Mouse (Mus musculus) heart, embryonic 11.5 days (tissue): ENCODE measurements around the gene Cavin4. TPM values are rescaled to one million over a fixed set of nuclear protein-coding genes. Genes with fewer than 3 reads are reported as not detected.

Source experiments
- ATAC-seq: fragments of 200-750 bp; cut with Nextera tagmentation; replicated peaks from 2 replicates; pipeline ENCODE4 v1.8.0; 2017; ENCODE audit warnings: moderate library complexity; ENCODE audit not compliant: insufficient number of reproducible peaks, low FRiP score, low TSS enrichment
- H3K27ac ChIP-seq: fragments of 300-500 bp; sonication (generic); 2 replicates; pipeline ENCODE4 v1.5.1; 2014; ENCODE audit warnings: mild to moderate bottlenecking, low read depth, low read length
- H3K27me3 ChIP-seq: fragments of 300-500 bp; sonication (generic); 2 replicates; pipeline ENCODE4 v1.6.1; 2014; ENCODE audit warnings: mild to moderate bottlenecking, low read length, mixed read lengths; ENCODE audit not compliant: control insufficient read depth, insufficient read depth
- H3K36me3 ChIP-seq: fragments of 300-500 bp; sonication (generic); 2 replicates; pipeline ENCODE4 v1.6.1; 2014; ENCODE audit warnings: mild to moderate bottlenecking, low read length, moderate library complexity, mixed read lengths; ENCODE audit not compliant: control insufficient read depth, insufficient read depth
- H3K4me1 ChIP-seq: fragments of 300-500 bp; sonication (generic); 2 replicates; pipeline ENCODE4 v1.6.1; 2014; ENCODE audit warnings: low read length; ENCODE audit not compliant: control insufficient read depth, insufficient read depth
- H3K4me2 ChIP-seq: fragments of 300-500 bp; sonication (generic); 2 replicates; pipeline ENCODE4 v1.6.1; 2014; ENCODE audit warnings: mild to moderate bottlenecking, moderate library complexity
- H3K4me3 ChIP-seq: fragments of 300-500 bp; sonication (generic); 2 replicates; pipeline ENCODE4 v1.5.1; 2014; ENCODE audit warnings: low read depth, low read length
- H3K9ac ChIP-seq: fragments of 300-500 bp; sonication (generic); 2 replicates; pipeline ENCODE4 v1.6.1; 2014; ENCODE audit warnings: mild to moderate bottlenecking, low read depth, low read length, moderate library complexity
- H3K9me3 ChIP-seq: fragments of 300-500 bp; sonication (generic); replicated peaks from 2 replicates; pipeline ENCODE4 v1.6.1; 2016; ENCODE audit warnings: low read length; ENCODE audit not compliant: control insufficient read depth
- WGBS: fragments of 180-500 bp; shearing (Covaris S2); extraction: QIAGEN DNeasy Blood & Tissue Kit; methylation state at CpG from one replicate; pipeline ENCODE4 v1.1.7; 2014; ENCODE audit not compliant: insufficient replicate concordance; 5-methylcytosine and 5-hydroxymethylcytosine counted together
- polyA plus RNA-seq: library from polyadenylated mRNA; unstranded; fragments of >200 nt; fragmentation: Nextera tagmentation; extraction: Ambion mirVana; gene quantifications from 2 replicates; pipeline ENCODE4 v1.2.1, GENCODE M21; 2014

Cavin4 gene
- polyA plus RNA-seq, 1 experiment from 2014 or later = 1.3 TPM

DNA sequence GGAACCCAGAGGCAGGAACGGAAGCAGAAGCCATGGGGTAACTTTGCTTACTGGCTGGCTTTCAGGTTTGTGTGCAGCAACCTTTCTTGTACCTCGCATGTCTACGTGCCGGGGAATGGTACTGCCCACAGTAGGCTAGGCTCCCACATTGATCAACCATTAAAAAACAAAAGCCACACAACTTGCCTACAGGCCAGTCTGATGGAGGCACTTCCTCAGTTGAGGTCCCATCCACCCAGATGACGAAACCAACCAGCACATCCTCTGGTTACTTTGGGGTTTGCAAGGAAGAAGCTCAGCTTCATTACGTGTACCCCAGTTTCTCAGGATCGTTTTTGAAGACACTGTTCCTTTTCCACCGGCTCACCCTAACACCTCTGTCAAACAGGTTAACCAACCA lies 6.8 kb upstream of the Cavin4 start:
- Histone ChIP-seq H3K9me3 (no peaks in the 10 kb centered on the region), H3K36me3 (peaks cover 16% of the 10 kb centered on the region), H3K27me3 (no peaks in the 10 kb centered on the region), H3K4me2 (no peak overlapping the region), H3K27ac (no peak overlapping the region), H3K9ac (no peak overlapping the region), H3K4me1 (no peaks in the 10 kb centered on the region), H3K4me3 (no peak overlapping the region)
- 92% methylated on average over 8 of the region's 8 CpGs for whole genome bisulfite sequencing
- no peak for ATAC-seq

DNA sequence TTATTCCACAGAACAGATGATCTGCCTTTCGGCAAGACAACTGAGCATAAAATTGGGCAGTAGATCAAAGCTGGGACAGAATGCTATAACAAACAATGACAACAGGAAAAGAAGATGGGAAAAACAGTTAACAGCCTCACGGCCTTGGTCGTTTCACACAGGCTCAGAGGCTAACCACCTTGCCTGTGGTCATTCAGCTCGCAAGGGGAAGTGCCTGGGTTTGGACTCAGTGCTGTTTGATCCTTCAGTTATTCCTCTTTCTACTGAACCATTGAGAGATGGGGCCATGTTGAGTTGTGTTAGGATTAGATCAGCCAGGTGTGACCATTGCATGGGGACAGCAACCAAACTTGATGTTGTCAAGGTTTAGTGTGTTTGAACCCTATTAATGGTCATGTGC lies 3.2 kb upstream of the Cavin4 start:
- Histone ChIP-seq H3K9me3 (no peaks in the 10 kb centered on the region), H3K4me3 (no peak overlapping the region), H3K4me1 (no peaks in the 10 kb centered on the region), H3K9ac (no peak overlapping the region), H3K4me2 (no peak overlapping the region), H3K27ac (no peak overlapping the region), H3K27me3 (no peaks in the 10 kb centered on the region), H3K36me3 (peaks cover 10% of the 10 kb centered on the region)
- WGBS = 89% methylated on average over 4 of the region's 4 CpGs
- ATAC-seq = no peak

DNA sequence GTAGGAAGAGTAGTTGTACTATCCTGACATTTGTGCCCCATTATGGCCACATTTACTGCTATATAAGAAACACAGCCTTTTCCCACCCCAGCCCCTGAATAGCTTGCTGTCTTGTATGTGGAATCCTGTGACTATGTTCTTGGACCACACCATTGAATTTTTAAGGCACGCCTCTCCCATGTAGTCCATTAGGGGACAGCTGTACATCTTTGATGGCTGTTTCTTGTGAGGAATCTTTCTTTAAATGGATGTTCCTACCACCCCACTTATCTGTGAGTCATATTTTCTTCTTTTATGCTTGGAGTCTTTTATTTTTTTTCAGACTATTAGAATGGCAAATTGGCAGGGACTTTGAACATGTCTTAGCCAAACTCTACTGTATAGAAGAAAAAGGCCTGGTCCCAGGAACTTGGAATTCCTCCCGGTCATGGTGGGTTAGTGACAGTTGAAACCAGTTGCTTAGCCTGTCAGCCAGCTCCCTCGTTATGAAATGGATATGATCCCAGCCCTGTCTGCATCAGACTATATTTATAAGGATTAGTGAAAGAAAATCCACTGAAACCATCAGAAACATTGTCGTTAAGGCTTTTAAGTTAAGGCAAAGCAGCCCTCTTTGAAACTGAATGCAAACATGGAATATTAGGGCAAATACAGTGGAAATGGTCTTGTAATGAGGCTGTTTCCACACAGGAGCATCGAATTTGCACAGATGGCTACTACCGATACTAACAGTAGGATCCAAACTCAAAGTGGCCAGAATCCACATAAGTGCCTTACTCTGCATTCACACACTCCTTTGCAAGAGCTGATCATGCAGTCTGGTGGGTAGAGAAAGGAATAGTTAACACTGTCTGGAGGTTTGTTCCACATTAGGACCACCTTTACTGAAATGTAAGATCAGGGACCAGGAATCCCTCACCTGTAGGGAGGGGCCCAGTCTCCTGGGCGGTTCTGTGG lies 2.4 kb upstream of the Cavin4 start:
- Histone ChIP-seq H3K4me2 (no peak overlapping the region), H3K9me3 (no peaks in the 10 kb centered on the region)

DNA sequence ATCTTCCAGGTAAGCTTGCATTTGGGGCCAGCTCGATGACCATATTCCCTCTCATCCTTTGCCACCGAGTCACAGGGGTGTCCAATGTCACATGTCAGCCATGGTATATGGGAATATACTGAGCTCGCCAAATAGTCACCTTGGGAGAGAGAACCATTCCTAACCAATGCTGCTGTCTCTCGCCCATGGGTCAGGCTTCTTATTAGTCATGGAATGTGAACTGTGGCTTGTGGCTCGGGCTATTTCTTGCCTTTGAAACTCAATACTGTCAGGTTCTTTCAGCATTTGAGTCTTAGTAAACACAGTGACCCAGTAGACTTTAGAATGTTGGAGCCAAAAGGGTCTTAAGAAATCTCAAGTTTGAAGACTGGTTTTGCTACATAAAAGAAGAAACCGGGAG lies 707 bp downstream of the Cavin4 start:
- Histone ChIP-seq H3K4me2 (no peak overlapping the region), H3K36me3 (peaks cover 7% of the 10 kb centered on the region), H3K27me3 (no peaks in the 10 kb centered on the region), H3K27ac (no peak overlapping the region), H3K9ac (no peak overlapping the region), H3K4me3 (no peak overlapping the region), H3K4me1 (peaks cover 3% of the 10 kb centered on the region; the same call in 1 of the 2 replicates), H3K9me3 (no peaks in the 10 kb centered on the region)
- WGBS = 81% methylated on average over 6 of the region's 6 CpGs
- no peak for ATAC-seq

More for the DNA sequence above, 2.4 kb upstream of the Cavin4 start:
- Histone ChIP-seq H3K27ac (no peak overlapping the region), H3K36me3 (peaks cover 10% of the 10 kb centered on the region), H3K4me3 (no peak overlapping the region), H3K27me3 (no peaks in the 10 kb centered on the region), H3K4me1 (no peaks in the 10 kb centered on the region), H3K9ac (no peak overlapping the region)
- WGBS = 86% methylated on average over 7 of the region's 7 CpGs
- ATAC-seq = no peak

DNA sequence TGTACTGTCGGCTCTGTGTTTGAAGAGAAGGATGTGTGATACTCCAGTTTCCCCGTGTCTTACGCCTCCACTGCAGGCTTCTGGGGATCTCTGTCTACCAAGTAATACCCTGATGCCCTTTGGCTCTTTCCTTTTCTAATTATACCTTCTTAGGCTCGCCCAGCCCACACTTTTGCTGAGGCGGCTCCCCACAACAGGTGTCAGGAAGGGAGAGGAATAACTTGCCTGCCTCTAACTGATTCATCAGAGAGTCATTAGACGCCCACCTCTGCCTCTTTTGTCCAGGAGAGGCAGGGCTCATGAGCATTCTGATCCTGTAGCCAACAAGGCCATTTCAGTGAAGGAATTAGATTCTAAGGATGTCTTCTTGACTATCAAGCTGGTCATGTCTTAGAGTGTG lies 4.0 kb downstream of the Cavin4 start:
- Histone ChIP-seq H3K27me3 (no peaks in the 10 kb centered on the region), H3K36me3 (peaks cover 5% of the 10 kb centered on the region; the same call in 1 of the 2 replicates)

DNA sequence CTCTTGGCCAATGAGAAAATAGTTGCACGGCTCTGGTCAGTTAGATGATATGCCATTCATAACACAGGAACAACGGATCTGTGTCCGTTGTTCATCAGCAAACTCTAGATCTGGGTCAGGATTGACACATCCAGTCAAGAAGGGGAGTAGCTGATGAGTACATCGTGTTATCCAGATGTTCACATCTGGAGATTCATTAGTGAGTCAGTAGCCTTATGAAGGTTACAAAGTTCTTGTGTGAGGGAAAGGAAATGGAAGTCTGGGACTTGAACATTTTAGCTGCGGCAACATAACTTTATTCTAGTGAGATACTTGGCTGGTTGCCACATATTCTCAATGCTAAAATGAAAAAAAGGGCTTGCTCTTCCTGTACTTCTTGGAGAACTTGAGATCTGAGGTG lies 9.6 kb downstream of the Cavin4 start:
- 89% methylated on average over 5 of the region's 5 CpGs for WGBS
- Histone ChIP-seq H3K4me3 (no peak overlapping the region), H3K36me3 (peaks cover 4% of the 10 kb centered on the region; the same call in 1 of the 2 replicates)

More for the DNA sequence above, 4.0 kb downstream of the Cavin4 start:
- no peak overlapping the region for H3K4me2 ChIP-seq
- ATAC-seq = no peak
- no peak overlapping the region for H3K27ac ChIP-seq
- no peaks in the 10 kb centered on the region for H3K9me3 ChIP-seq
- no peak overlapping the region for H3K9ac ChIP-seq
- peaks cover 3% of the 10 kb centered on the region; the same call in 1 of the 2 replicates for H3K4me1 ChIP-seq
- 82% methylated on average over 6 of the region's 6 CpGs for WGBS
- H3K4me3 ChIP-seq = no peak overlapping the region

DNA sequence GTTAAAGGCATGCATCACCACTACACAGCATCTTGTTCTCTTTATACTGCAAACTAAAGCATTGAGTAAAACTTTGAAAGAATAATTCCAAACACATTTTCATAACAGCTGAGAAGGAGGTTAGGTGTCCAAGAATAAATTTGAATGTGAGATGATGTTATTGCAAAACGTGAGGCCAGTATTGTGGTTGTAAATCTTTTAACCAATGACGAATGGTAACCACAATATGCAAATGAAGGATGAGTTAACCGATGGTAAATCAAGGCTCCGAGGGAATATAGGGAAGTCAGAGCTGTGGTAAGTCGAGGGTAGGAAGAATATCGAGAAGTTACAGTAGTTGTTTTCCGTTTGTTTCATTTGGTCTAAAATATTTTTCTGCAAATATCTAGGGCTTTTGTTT lies 11.1 kb downstream of the Cavin4 start:
- 89% methylated on average over 7 of the region's 7 CpGs for WGBS
- Histone ChIP-seq H3K9ac (no peak overlapping the region), H3K4me2 (no peak overlapping the region), H3K4me1 (no peaks in the 10 kb centered on the region), H3K36me3 (peaks cover 4% of the 10 kb centered on the region; the same call in 1 of the 2 replicates), H3K9me3 (no peaks in the 10 kb centered on the region), H3K4me3 (no peak overlapping the region), H3K27me3 (no peaks in the 10 kb centered on the region), H3K27ac (no peak overlapping the region)
- no peak for ATAC-seq

More for the DNA sequence above, 9.6 kb downstream of the Cavin4 start:
- ATAC-seq = no peak
- peaks cover 3% of the 10 kb centered on the region; the same call in 1 of the 2 replicates for H3K4me1 ChIP-seq
- no peak overlapping the region for H3K27ac ChIP-seq
- no peaks in the 10 kb centered on the region for H3K9me3 ChIP-seq
- no peak overlapping the region for H3K9ac ChIP-seq
- no peaks in the 10 kb centered on the region for H3K27me3 ChIP-seq
- H3K4me2 ChIP-seq = no peak overlapping the region

DNA sequence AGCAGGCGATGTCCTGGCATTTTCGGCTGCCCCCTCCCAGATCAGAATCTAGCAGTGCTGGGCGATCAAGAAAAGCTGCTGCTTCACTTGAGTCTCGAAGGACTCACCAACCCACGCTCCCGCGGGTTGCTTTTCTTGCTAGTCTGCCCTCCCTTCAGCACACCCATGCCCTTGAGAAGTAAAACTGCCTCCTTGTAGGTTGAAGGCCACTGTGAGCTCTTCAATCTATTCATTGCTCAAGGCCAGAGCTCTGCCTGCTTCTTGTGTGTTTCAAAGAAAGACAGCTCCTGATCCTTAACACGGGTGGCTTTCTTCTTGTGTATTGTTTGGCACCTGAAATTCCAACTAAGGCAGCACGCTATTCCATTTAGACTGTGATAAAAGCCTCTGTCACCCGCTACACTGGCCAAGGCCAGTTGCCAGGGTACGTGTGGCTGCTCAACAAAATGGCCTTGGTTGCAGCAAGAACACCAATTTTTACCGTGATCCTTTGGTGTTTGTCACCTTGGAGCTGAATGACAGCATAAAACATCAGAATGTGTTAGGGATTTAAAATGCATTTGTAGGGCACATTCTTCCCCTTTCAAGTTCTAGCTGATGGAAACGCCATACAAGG lies 13.4 kb downstream of the Cavin4 start:
- H3K4me1 ChIP-seq = peaks cover 7% of the 10 kb centered on the region; the same call in 1 of the 2 replicates
- WGBS = 91% methylated on average over 13 of the region's 13 CpGs
- H3K36me3 ChIP-seq = peaks cover 4% of the 10 kb centered on the region; the same call in 1 of the 2 replicates
- ATAC-seq = no peak
- H3K9ac ChIP-seq = no peak overlapping the region
- H3K4me2 ChIP-seq = no peak overlapping the region
- H3K27me3 ChIP-seq = no peaks in the 10 kb centered on the region
- H3K27ac ChIP-seq = no peak overlapping the region
- H3K9me3 ChIP-seq = no peaks in the 10 kb centered on the region
- no peak overlapping the region for H3K4me3 ChIP-seq
